Mouse (Mus musculus) megakaryocyte, embryonic 14.5 days (primary cell): ENCODE data around the gene Hist2h3b.

Experiments
- FLI1 ChIP-seq: IDR thresholded peaks from 2 replicates; pipeline ENCODE4 v1.6.1; 2012; ENCODE audit warnings: low read length, inconsistent platforms, mixed read lengths
- GATA1 ChIP-seq: IDR thresholded peaks from 3 replicates; pipeline ENCODE4 v1.6.1; 2012; ENCODE audit warnings: mixed read lengths, low read length, inconsistent platforms, borderline replicate concordance

GRCm38 (mm10) chr3:96267541-96267940 lies 913 bp upstream of the Hist2h3b start:
- TF ChIP-seq FLI1 (no peak), GATA1 (no peak)
